Mouse (Mus musculus): ENCODE measurements around the gene Fgfr2. TPM values are rescaled to one million over a fixed set of nuclear protein-coding genes. Genes with fewer than 3 reads are reported as not detected.

Fgfr2 gene
- polyA plus RNA-seq, 1 experiment from 2014 or later = 110 TPM

GRCm38 (mm10) chr7:132316101-132317035 lies 806.8 kb downstream of the Fgfr2 start:
- Histone ChIP-seq H3K9me3 (ENCODE audit: low read length) (no peaks in the 10 kb centered on the region), H3K27me3 (replicated peaks; ENCODE audit: insufficient read depth, low read length) (no peaks in the 10 kb centered on the region), H3K9ac (replicated peaks; ENCODE audit: low read depth) (peak overlapping the region; percentile 82), H3K4me2 (replicated peaks; ENCODE audit: low read depth, low read length) (peak overlapping the region; percentile 97), H3K4me3 (ENCODE audit: low read depth, low read length) (peak overlapping the region; percentile 71), H3K27ac (ENCODE audit: low read length) (peak overlapping the region; percentile 85), H3K4me1 (ENCODE audit: insufficient read depth, low read depth, low read length) (peaks cover 3% of the 10 kb centered on the region), H3K36me3 (ENCODE audit: insufficient read depth, low read length) (no peaks in the 10 kb centered on the region)
- WGBS = under 1% methylated on average over 76 of the region's 79 CpGs
- TF ChIP-seq EP300 (IDR thresholded peaks at IDR 0.05) (no peak), CTCF (IDR thresholded peaks at IDR 0.05) (peak; percentile 55)
- DNase-seq (ENCODE audit: low spot score) = peak; percentile 73
- ATAC-seq = peak; percentile 69

GRCm38 (mm10) chr7:132315149-132316091 lies 807.7 kb downstream of the Fgfr2 start:
- Histone ChIP-seq H3K4me3 (ENCODE audit: low read depth, low read length) (peak overlapping the region; percentile 71), H3K9ac (replicated peaks; ENCODE audit: low read depth) (peak overlapping the region; percentile 82), H3K9me3 (ENCODE audit: low read length) (no peaks in the 10 kb centered on the region), H3K4me1 (ENCODE audit: insufficient read depth, low read depth, low read length) (peaks cover 7% of the 10 kb centered on the region), H3K27ac (ENCODE audit: low read length) (peak overlapping the region; percentile 85), H3K4me2 (replicated peaks; ENCODE audit: low read depth, low read length) (peak overlapping the region; percentile 97), H3K27me3 (replicated peaks; ENCODE audit: insufficient read depth, low read length) (no peaks in the 10 kb centered on the region), H3K36me3 (ENCODE audit: insufficient read depth, low read length) (no peaks in the 10 kb centered on the region)
- TF ChIP-seq CTCF (IDR thresholded peaks at IDR 0.05) (peak; percentile 85), EP300 (IDR thresholded peaks at IDR 0.05) (no peak)
- DNase-seq (ENCODE audit: low spot score) = peak; percentile 93
- peak; percentile 70 for ATAC-seq
- 2% methylated on average over 51 of the region's 51 CpGs for WGBS

- ATAC-seq (no peak), DNase-seq (ENCODE audit: low spot score) (peak; percentile 73)
- H3K4me1 ChIP-seq (ENCODE audit: insufficient read depth, low read depth, low read length) = peaks cover 13% of the 10 kb centered on the region
- H3K9me3 ChIP-seq (ENCODE audit: low read length) = no peaks in the 10 kb centered on the region
- H3K4me2 ChIP-seq (replicated peaks; ENCODE audit: low read depth, low read length) = no peak overlapping the region
- H3K27me3 ChIP-seq (replicated peaks; ENCODE audit: insufficient read depth, low read length) = no peaks in the 10 kb centered on the region
- H3K9ac ChIP-seq (replicated peaks; ENCODE audit: low read depth) = no peak overlapping the region
- TF ChIP-seq EP300 (IDR thresholded peaks at IDR 0.05) = no peak
- TF ChIP-seq CTCF (IDR thresholded peaks at IDR 0.05) = no peak
- no peak overlapping the region for H3K27ac ChIP-seq (ENCODE audit: low read length)
- H3K36me3 ChIP-seq (ENCODE audit: insufficient read depth, low read length) = no peaks in the 10 kb centered on the region
- H3K4me3 ChIP-seq (ENCODE audit: low read depth, low read length) = no peak overlapping the region
- WGBS = 42% methylated on average over 8 of the region's 8 CpGs
Measured at GRCm38 (mm10) chr7:132312396-132312795, 810.8 kb downstream of the Fgfr2 start.

- H3K9me3 ChIP-seq (ENCODE audit: low read length) = no peaks in the 10 kb centered on the region
- peak overlapping the region; percentile 8; the same call in 1 of the 2 replicates for H3K27ac ChIP-seq (ENCODE audit: low read length)
- H3K4me1 ChIP-seq (ENCODE audit: insufficient read depth, low read depth, low read length) = peaks cover 25% of the 10 kb centered on the region
- H3K36me3 ChIP-seq (ENCODE audit: insufficient read depth, low read length) = no peaks in the 10 kb centered on the region
- TF ChIP-seq CTCF (IDR thresholded peaks at IDR 0.05) (no peak), EP300 (IDR thresholded peaks at IDR 0.05) (peak; percentile 83)
- H3K4me2 ChIP-seq (replicated peaks; ENCODE audit: low read depth, low read length) = no peak overlapping the region
- peak; percentile 61 for DNase-seq (ENCODE audit: low spot score)
- H3K4me3 ChIP-seq (ENCODE audit: low read depth, low read length) = no peak overlapping the region
- H3K9ac ChIP-seq (replicated peaks; ENCODE audit: low read depth) = no peak overlapping the region
- no peaks in the 10 kb centered on the region for H3K27me3 ChIP-seq (replicated peaks; ENCODE audit: insufficient read depth, low read length)
- 13% methylated on average over 5 of the region's 5 CpGs for WGBS
- ATAC-seq = peak; percentile 37
Measured at GRCm38 (mm10) chr7:132308537-132309191, 814.5 kb downstream of the Fgfr2 start.

GRCm38 (mm10) chr7:132307722-132308271 lies 815.4 kb downstream of the Fgfr2 start:
- Histone ChIP-seq H3K9ac (replicated peaks; ENCODE audit: low read depth) (no peak overlapping the region), H3K4me2 (replicated peaks; ENCODE audit: low read depth, low read length) (no peak overlapping the region), H3K4me3 (ENCODE audit: low read depth, low read length) (no peak overlapping the region), H3K27ac (ENCODE audit: low read length) (no peak overlapping the region; the same call in 1 of the 2 replicates), H3K36me3 (ENCODE audit: insufficient read depth, low read length) (no peaks in the 10 kb centered on the region), H3K9me3 (ENCODE audit: low read length) (no peaks in the 10 kb centered on the region), H3K27me3 (replicated peaks; ENCODE audit: insufficient read depth, low read length) (no peaks in the 10 kb centered on the region), H3K4me1 (ENCODE audit: insufficient read depth, low read depth, low read length) (peaks cover 25% of the 10 kb centered on the region)
- ATAC-seq (peak; percentile 34; the same call in 1 of the 2 replicates), DNase-seq (ENCODE audit: low spot score) (peak; percentile 32)
- TF ChIP-seq EP300 (IDR thresholded peaks at IDR 0.05) = peak; percentile 59; the same call in 1 of the 2 replicates
- TF ChIP-seq CTCF (IDR thresholded peaks at IDR 0.05) = no peak
- 48% methylated on average over 6 of the region's 6 CpGs for WGBS
